Mouse (Mus musculus) heart, embryonic 14.5 days (tissue): ENCODE results near the gene Igsf23. TPM values are rescaled to one million over a fixed set of nuclear protein-coding genes. Genes with fewer than 3 reads are reported as not detected.

ENCODE experiments used
- ATAC-seq: fragments of 200-750 bp; cut with Nextera tagmentation; 2 replicates; pipeline ENCODE4 v1.8.0; 2017; ENCODE audit warnings: low read depth, moderate TSS enrichment; ENCODE audit not compliant: insufficient number of reproducible peaks, insufficient read depth, low FRiP score
- H3K27ac ChIP-seq, 2 experiments: fragments of 200-500 bp in 1 of 2; fragments of 300-500 bp in 1 of 2; sonication (generic) in 1 of 2; replicated peaks in 1 of 2; 2 replicates each; pipeline ENCODE4 v1.5.1; 2012 to 2014; ENCODE audit warnings: low read depth in 2 of 2, low read length in 2 of 2, control low read depth in 1 of 2, mild to moderate bottlenecking in 1 of 2, mixed read lengths in 1 of 2; ENCODE audit not compliant: control insufficient read depth in 1 of 2, insufficient read depth in 1 of 2
- H3K27me3 ChIP-seq: fragments of 300-500 bp; sonication (generic); 2 replicates; pipeline ENCODE4 v1.6.1; 2014; ENCODE audit warnings: mild to moderate bottlenecking, low read length, control low read depth; ENCODE audit not compliant: control insufficient read depth, insufficient read depth
- H3K36me3 ChIP-seq: fragments of 300-500 bp; sonication (generic); 2 replicates; pipeline ENCODE4 v1.6.1; 2014; ENCODE audit warnings: mild to moderate bottlenecking, control low read depth, low read length, mixed read lengths; ENCODE audit not compliant: control insufficient read depth, insufficient read depth
- H3K4me1 ChIP-seq, 2 experiments: fragments of 200-500 bp in 1 of 2; fragments of 300-500 bp in 1 of 2; sonication (generic) in 1 of 2; 2 replicates each; pipeline ENCODE4 v1.6.1; 2012 to 2014; ENCODE audit warnings: low read length in 2 of 2, control low read depth in 1 of 2, mixed read lengths in 1 of 2; ENCODE audit not compliant: control insufficient read depth in 2 of 2, insufficient read depth in 2 of 2
- H3K4me2 ChIP-seq: fragments of 300-500 bp; sonication (generic); 2 replicates; pipeline ENCODE4 v1.6.1; 2014; ENCODE audit warnings: mild to moderate bottlenecking, low read length
- H3K4me3 ChIP-seq, 2 experiments: fragments of 200-500 bp in 1 of 2; fragments of 300-500 bp in 1 of 2; sonication (generic) in 1 of 2; 2 replicates each; pipeline ENCODE4 v1.5.1; 2012 to 2014; ENCODE audit warnings: low read length in 2 of 2, mild to moderate bottlenecking in 2 of 2, control low read depth in 1 of 2, low read depth in 1 of 2, moderate library complexity in 1 of 2; ENCODE audit not compliant: control insufficient read depth in 1 of 2, insufficient read depth in 1 of 2
- H3K9ac ChIP-seq: fragments of 300-500 bp; sonication (generic); 2 replicates; pipeline ENCODE4 v1.6.1; 2014; ENCODE audit warnings: mild to moderate bottlenecking, low read length
- H3K9me3 ChIP-seq: fragments of 300-500 bp; sonication (generic); 2 replicates; pipeline ENCODE4 v1.6.1; 2016; ENCODE audit warnings: low read length, control low read depth; ENCODE audit not compliant: control insufficient read depth
- WGBS: fragments of 180-500 bp; shearing (Covaris S2); extraction: QIAGEN DNeasy Blood & Tissue Kit; methylation state at CpG from one replicate; pipeline ENCODE4 v1.1.7; 2014; 5-methylcytosine and 5-hydroxymethylcytosine counted together
- polyA plus RNA-seq: library from polyadenylated mRNA; unstranded; fragments of >200 nt; fragmentation: Nextera tagmentation; extraction: Ambion mirVana; gene quantifications from 2 replicates; pipeline ENCODE4 v1.2.1, GENCODE M21; 2014

Igsf23 gene
- polyA plus RNA-seq, 1 experiment from 2014 or later = 1.8 TPM

DNA sequence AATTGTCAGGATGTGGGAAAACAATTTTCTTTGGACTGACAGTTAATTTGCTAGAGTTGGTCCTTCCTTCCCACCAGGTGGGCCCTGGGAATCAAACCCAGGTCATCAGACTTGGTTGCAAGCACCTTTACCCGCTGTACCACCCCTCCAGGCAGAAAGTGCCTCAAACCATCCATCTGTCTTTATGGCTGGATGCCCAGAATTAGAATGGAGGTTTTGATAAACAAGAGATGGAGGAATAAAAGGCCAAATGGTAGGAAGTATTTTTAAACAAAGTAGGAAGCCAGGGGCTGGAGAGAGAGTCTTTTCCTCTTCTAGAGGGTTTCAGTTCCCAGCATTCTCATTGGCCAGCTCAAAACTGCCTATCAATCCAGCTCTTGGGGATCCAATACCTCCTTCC is 25.2 kb downstream of the Igsf23 start:
- no peak overlapping the region for H3K4me2 ChIP-seq
- no peak overlapping the region for H3K4me3 ChIP-seq
- H3K9me3 ChIP-seq = no peaks in the 10 kb centered on the region
- H3K36me3 ChIP-seq = no peaks in the 10 kb centered on the region
- H3K27ac ChIP-seq = no peak overlapping the region
- H3K27me3 ChIP-seq = no peaks in the 10 kb centered on the region; the same call in 1 of the 2 replicates
- ATAC-seq = no peak
- H3K4me1 ChIP-seq = peaks cover 6 to 10% of the 10 kb centered on the region in 2 experiments; a peak in 3 of 4 replicates
- 63% methylated on average over 1 of the region's 1 CpGs for WGBS
- H3K9ac ChIP-seq = no peak overlapping the region

DNA sequence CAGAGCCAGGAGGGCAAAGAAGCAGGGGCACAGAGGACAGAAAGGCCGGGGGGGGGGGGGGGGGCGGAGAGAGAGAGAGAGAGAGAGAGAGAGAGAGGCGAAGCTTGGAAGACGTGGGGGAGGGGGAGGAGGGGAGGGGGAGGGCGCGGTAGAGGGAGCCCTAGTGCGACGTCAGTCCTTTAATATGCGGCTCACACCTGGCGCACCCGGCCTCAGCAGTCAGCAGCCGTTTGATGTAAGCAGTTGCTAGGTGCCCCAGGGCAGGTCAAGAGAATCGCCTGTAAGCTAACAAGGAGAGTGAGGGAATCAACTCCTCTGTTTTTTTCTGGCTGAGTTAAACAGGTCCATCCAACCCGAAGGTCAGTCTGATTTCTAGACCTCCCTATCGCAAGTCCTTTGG is 26.8 kb downstream of the Igsf23 start:
- Histone ChIP-seq H3K4me1 (peaks cover 6 to 12% of the 10 kb centered on the region in 2 experiments; a peak in 3 of 4 replicates), H3K4me2 (peak overlapping the region; percentile 44), H3K27me3 (no peaks in the 10 kb centered on the region; the same call in 1 of the 2 replicates), H3K36me3 (peaks cover 1% of the 10 kb centered on the region), H3K27ac (no peak overlapping the region), H3K4me3 (no peak overlapping the region), H3K9ac (no peak overlapping the region), H3K9me3 (no peaks in the 10 kb centered on the region)
- WGBS = 11% methylated on average over 11 of the region's 15 CpGs
- no peak for ATAC-seq

DNA sequence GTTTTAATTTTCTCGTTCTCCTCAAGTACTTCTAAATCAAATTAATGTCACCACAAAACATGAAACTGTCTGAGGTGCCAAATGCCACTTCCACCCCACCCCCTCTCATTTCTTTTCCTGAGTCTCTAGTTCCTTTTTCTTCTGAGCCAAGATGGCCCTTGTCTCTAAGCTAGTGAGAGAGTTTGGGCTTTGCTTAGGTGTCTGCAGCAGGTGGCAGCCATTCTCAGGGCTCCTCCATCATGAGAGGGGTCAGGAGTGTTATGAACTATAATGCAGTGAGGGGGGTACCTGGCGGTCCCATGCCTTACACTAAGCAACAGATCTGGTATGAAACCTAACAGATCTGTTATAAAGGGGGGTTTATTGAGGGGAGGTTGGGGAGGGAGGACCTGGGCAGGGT is 27.2 kb downstream of the Igsf23 start:
- Histone ChIP-seq H3K4me2 (no peak overlapping the region; the same call in 1 of the 2 replicates), H3K9me3 (no peaks in the 10 kb centered on the region), H3K4me3 (no peak overlapping the region), H3K9ac (no peak overlapping the region), H3K27me3 (no peaks in the 10 kb centered on the region; the same call in 1 of the 2 replicates), H3K4me1 (peaks cover 6 to 10% of the 10 kb centered on the region in 2 experiments; a peak in 3 of 4 replicates), H3K36me3 (peaks cover 6% of the 10 kb centered on the region), H3K27ac (no peak overlapping the region)
- ATAC-seq = no peak
- 42% methylated on average over 2 of the region's 2 CpGs for WGBS

DNA sequence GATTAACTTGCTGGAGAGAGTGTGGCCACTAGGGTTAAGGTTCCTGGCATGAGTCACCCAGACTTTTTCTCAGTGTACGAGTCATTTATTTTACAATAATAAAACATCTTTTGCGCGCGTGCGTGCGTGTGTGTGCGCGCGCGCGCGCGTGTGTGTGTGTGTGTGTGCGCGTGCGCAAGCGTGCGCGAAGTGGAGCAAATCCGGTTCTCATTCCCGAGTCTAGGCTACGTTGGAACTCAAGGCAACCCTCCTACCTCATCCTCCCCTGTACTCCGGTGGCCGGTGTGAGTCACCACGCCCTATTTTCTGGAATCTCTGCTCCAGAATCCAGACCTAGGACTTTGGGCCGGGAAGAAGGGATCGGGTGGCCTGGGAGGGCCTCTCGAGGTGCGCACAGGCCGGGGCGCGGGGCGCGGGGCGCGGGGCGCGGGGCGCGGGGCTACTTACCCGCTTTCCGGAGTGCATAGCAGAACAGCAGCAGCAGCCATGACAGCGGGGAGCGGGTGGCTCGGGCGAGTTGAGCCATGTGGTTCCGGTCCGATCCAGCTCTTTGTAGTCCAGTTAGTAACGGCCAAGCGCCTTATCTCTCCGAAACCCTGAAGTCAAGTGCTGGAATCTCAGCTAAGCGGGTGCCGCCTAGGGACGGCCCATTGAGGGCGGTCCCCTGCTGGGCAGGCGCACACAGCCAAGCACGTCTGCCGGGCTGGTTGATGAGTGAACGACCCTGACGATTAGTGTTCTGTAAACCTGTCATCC is 29.9 kb downstream of the Igsf23 start, which contains the start of gene Pvr:
TSS of gene Pvr (minus strand) at position 655 of the 756 bp plus-strand sequence.
- Histone ChIP-seq H3K4me1 (peaks cover 6 to 10% of the 10 kb centered on the region in 2 experiments; a peak in 3 of 4 replicates), H3K27ac (peak within 1 kb of the TSS; percentile 60 to 94), H3K9ac (peak within 1 kb of the TSS; percentile 95), H3K27me3 (no peaks in the 10 kb centered on the region; the same call in 1 of the 2 replicates), H3K4me2 (peak within 1 kb of the TSS; percentile 65), H3K36me3 (peaks cover 32% of the 10 kb centered on the region), H3K4me3 (peak within 1 kb of the TSS; percentile 67 to 90), H3K9me3 (no peaks in the 10 kb centered on the region)
- ATAC-seq = peak; percentile 86
- WGBS = under 1% methylated on average over 60 of the region's 60 CpGs

GRCm38 (mm10) chr7:19920166-19920505 is 30.4 kb downstream of the Igsf23 start:
- H3K4me1 ChIP-seq = peaks cover 2 to 10% of the 10 kb centered on the region in 2 experiments; a peak in 3 of 4 replicates
- 0 out of 2 replicates have a peak, but pooled peaks have one; percentile 31 for ATAC-seq
- WGBS = 22% methylated on average over 4 of the region's 4 CpGs

DNA sequence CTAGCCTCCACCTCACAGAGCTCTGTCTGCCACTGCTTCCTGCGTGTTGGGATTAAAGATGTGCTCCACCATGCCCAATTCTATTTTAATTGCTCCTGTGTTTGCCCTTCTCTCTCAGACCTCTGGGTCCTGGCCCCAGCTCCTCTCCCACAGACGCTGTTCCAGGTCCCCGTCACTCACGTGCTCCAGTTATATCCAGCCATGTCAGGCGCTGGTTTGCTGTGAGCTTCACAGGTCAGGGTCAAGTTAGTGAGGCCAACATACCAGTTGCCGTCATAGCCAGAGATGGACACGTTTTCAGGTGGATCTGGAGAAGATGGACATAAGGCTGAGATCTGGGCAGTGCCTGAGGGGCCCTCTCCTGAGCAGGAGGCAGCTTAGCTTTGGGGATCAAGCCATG is 36.0 kb downstream of the Igsf23 start:
- Histone ChIP-seq H3K4me3 (no peak overlapping the region), H3K9ac (no peak overlapping the region)

More at GRCm38 (mm10) chr7:19920166-19920505, 30.4 kb downstream of the Igsf23 start:
- H3K27me3 ChIP-seq = no peaks in the 10 kb centered on the region; the same call in 1 of the 2 replicates
- H3K36me3 ChIP-seq = peaks cover 37% of the 10 kb centered on the region
- H3K4me3 ChIP-seq = peak overlapping the region; percentile 67 to 90
- H3K9me3 ChIP-seq = no peaks in the 10 kb centered on the region
- H3K9ac ChIP-seq = peak overlapping the region; percentile 95
- H3K4me2 ChIP-seq = peak overlapping the region; percentile 65
- peak overlapping the region; percentile 60 to 94 for H3K27ac ChIP-seq

GRCm38 (mm10) chr7:19911695-19912524 is 38.6 kb downstream of the Igsf23 start:
- no peak for ATAC-seq
- no peak overlapping the region for H3K4me3 ChIP-seq
- no peak overlapping the region for H3K4me2 ChIP-seq
- 89% methylated on average over 23 of the region's 23 CpGs for WGBS
- peaks cover 76% of the 10 kb centered on the region for H3K36me3 ChIP-seq
- H3K27me3 ChIP-seq = no peaks in the 10 kb centered on the region
- H3K9ac ChIP-seq = no peak overlapping the region
- H3K27ac ChIP-seq = no peak overlapping the region
- H3K4me1 ChIP-seq = no peaks in the 10 kb centered on the region
- H3K9me3 ChIP-seq = 0 out of 2 replicates have a peak, but pooled peaks cover 3% of the 10 kb centered on the region

More for the DNA sequence above, 36.0 kb downstream of the Igsf23 start:
- H3K9me3 ChIP-seq = no peaks in the 10 kb centered on the region
- ATAC-seq = no peak
- no peaks in the 10 kb centered on the region for H3K27me3 ChIP-seq
- H3K27ac ChIP-seq = no peak overlapping the region
- no peak overlapping the region for H3K4me2 ChIP-seq
- 88% methylated on average over 7 of the region's 7 CpGs for WGBS
- no peaks in the 10 kb centered on the region for H3K4me1 ChIP-seq
- peaks cover 78% of the 10 kb centered on the region for H3K36me3 ChIP-seq
